In genomic region chr7:70104486-70104885, GRCm38 (mm10) we compare ENCODE assay signal across 16 mouse cellular contexts.
DNase-seq lines count a peak whose midpoint lies in the region; ATAC-seq lines count a peak whose summit lies in the region.
"Had no signal": no experiment of that assay in that cellular context is flagged by ENCODE, and none has a peak within 500 bp of the region (broad histone marks: within the 10 kb centered on the region; RNA-seq: fewer than 3 reads in every experiment).

No protein-coding gene starts in this region.

- 25% methylated on average over 8 of the region's 8 CpGs for WGBS in hindbrain, embryonic 10.5 days
- 17% methylated on average over 8 of the region's 8 CpGs for WGBS in midbrain, embryonic 11.5 days

- H3K27ac ChIP-seq in hindbrain, embryonic 10.5 days, result peak overlapping the region; percentile 50
- no peak overlapping the region for H3K27ac ChIP-seq in midbrain, embryonic 11.5 days (ENCODE audit: low read depth, low read length)
- H3K27ac ChIP-seq: embryonic facial prominence, embryonic 15.5 days; left cerebral cortex, adult 2 months; liver, embryonic 15.5 days; macrophage had no signal

- intact Hi-C loops in gastrocnemius, postnatal 36 days (cut with DNase I), result no loop called here
- intact Hi-C loops in left cerebral cortex, postnatal 10 days (cut with DNase I), result loop anchor here (10.0 kb wide), 1 partner anchor 290 kb away; no protein-coding TSS in a partner anchor

- peaks cover 32% of the 10 kb centered on the region for H3K4me1 ChIP-seq in hindbrain, embryonic 10.5 days (replicated peaks)
- peaks cover 16% of the 10 kb centered on the region; the same call in 1 of the 2 replicates for H3K4me1 ChIP-seq in midbrain, embryonic 11.5 days (ENCODE audit: control insufficient read depth, insufficient read depth, low read length)
- H3K4me1 ChIP-seq: embryonic facial prominence, embryonic 15.5 days; liver, embryonic 15.5 days had no signal

- H3K4me2 ChIP-seq in midbrain, embryonic 11.5 days, result 0 out of 2 replicates have a peak overlapping the region, but pooled peaks have one; percentile 6
- H3K4me2 ChIP-seq: embryonic facial prominence, embryonic 15.5 days; liver, embryonic 15.5 days had no signal

- no peak overlapping the region for H3K4me3 ChIP-seq in hindbrain, embryonic 10.5 days
- H3K4me3 ChIP-seq in midbrain, embryonic 11.5 days (ENCODE audit: low read depth, low read length), result no peak overlapping the region
- H3K4me3 ChIP-seq: embryonic facial prominence, embryonic 15.5 days; left cerebral cortex, adult 2 months; liver, embryonic 15.5 days had no signal

- peak; percentile 24 to 29 for DNase-seq in right cerebral cortex, postnatal 10 days (ENCODE audit: low spot score in 2 of 2)
- DNase-seq in right cerebral cortex, postnatal 36 days (ENCODE audit: low spot score in 2 of 2), result no peak
- DNase-seq in hindbrain, embryonic 10.5 days (ENCODE audit: low spot score), result peak; percentile 29
- peak; percentile 86 for DNase-seq in midbrain, embryonic 11.5 days (ENCODE audit: low spot score, missing footprints)
- DNase-seq in yolk sac, embryonic 10.5 days (ENCODE audit: low spot score), result peak; percentile 1
- DNase-seq in gastrocnemius, postnatal 36 days, result no peak
- DNase-seq in cerebellum, adult 8-10 months, result no peak
- DNase-seq in left cerebral cortex, postnatal 10 days (ENCODE audit: extremely low spot score in 1 of 2, low spot score in 2 of 2), result no peak
- DNase-seq: adrenal gland, adult 2 months; cerebellum, adult 18-20 months; gastrocnemius, postnatal 14 days; thymus, adult 18-20 months had no signal

- no peaks in the 10 kb centered on the region for H3K36me3 ChIP-seq in hindbrain, embryonic 10.5 days
- H3K36me3 ChIP-seq in midbrain, embryonic 11.5 days (ENCODE audit: control insufficient read depth, insufficient read depth, low read length), result no peaks in the 10 kb centered on the region
- H3K36me3 ChIP-seq: embryonic facial prominence, embryonic 15.5 days; liver, embryonic 15.5 days had no signal

- H3K27me3 ChIP-seq in hindbrain, embryonic 10.5 days (ENCODE audit: insufficient read depth, poor library complexity, severe bottlenecking), result peaks cover 44% of the 10 kb centered on the region
- peaks cover 4% of the 10 kb centered on the region; the same call in 1 of the 2 replicates for H3K27me3 ChIP-seq in midbrain, embryonic 11.5 days (ENCODE audit: control insufficient read depth, insufficient read depth, low read length)
- H3K27me3 ChIP-seq: embryonic facial prominence, embryonic 15.5 days; liver, embryonic 15.5 days had no signal

- H3K9me3 ChIP-seq in hindbrain, embryonic 10.5 days, result no peaks in the 10 kb centered on the region
- H3K9me3 ChIP-seq in midbrain, embryonic 11.5 days (ENCODE audit: control insufficient read depth, low read length), result no peaks in the 10 kb centered on the region
- H3K9me3 ChIP-seq: embryonic facial prominence, embryonic 15.5 days; liver, embryonic 15.5 days had no signal

- H3K9ac ChIP-seq in midbrain, embryonic 11.5 days (ENCODE audit: low read length), result no peak overlapping the region
- H3K9ac ChIP-seq: embryonic facial prominence, embryonic 15.5 days; liver, embryonic 15.5 days had no signal

- peak; percentile 76 for ATAC-seq in midbrain, embryonic 11.5 days (ENCODE audit: low FRiP score)

Comparison
In these comparisons a context has a peak if more than half of its experiments do, and no peak if none do; other contexts are left out.
1. DNase-seq: peak in right cerebral cortex, postnatal 10 days (2 of 2), hindbrain, embryonic 10.5 days (single experiment), midbrain, embryonic 11.5 days (single experiment) and yolk sac, embryonic 10.5 days (single experiment); none in right cerebral cortex, postnatal 36 days (0 of 2), gastrocnemius, postnatal 36 days (0 of 2), cerebellum, adult 8-10 months (single experiment) and left cerebral cortex, postnatal 10 days (0 of 2).